9 mouse cellular contexts compared by ENCODE assay signal in genomic region chr11:52233043-52233653, GRCm38 (mm10). TPM values are rescaled to one million over a fixed set of nuclear protein-coding genes. Genes with fewer than 3 reads are reported as not detected.
DNase-seq lines count a peak whose midpoint lies in the region; ATAC-seq lines count a peak whose summit lies in the region.
"Had no signal": no experiment of that assay in that cellular context is flagged by ENCODE, and none has a peak within 500 bp of the region (broad histone marks: within the 10 kb centered on the region; RNA-seq: fewer than 3 reads in every experiment).

No protein-coding gene starts in this region.

- H3K27me3 ChIP-seq in kidney, embryonic 14.5 days (ENCODE audit: control insufficient read depth, insufficient read depth, low read length) = no peaks in the 10 kb centered on the region
- no peaks in the 10 kb centered on the region for H3K27me3 ChIP-seq in hindbrain, embryonic 15.5 days
- H3K27me3 ChIP-seq in midbrain, embryonic 15.5 days (replicated peaks) = no peaks in the 10 kb centered on the region
- H3K27me3 ChIP-seq: Patski had no signal

- H3K36me3 ChIP-seq in kidney, embryonic 14.5 days (ENCODE audit: control insufficient read depth, insufficient read depth, low read length) = peaks cover 20% of the 10 kb centered on the region
- peaks cover 10% of the 10 kb centered on the region for H3K36me3 ChIP-seq in hindbrain, embryonic 15.5 days
- peaks cover 10% of the 10 kb centered on the region; the same call in 1 of the 2 replicates for H3K36me3 ChIP-seq in midbrain, embryonic 15.5 days (replicated peaks)

- H3K9ac ChIP-seq in kidney, embryonic 14.5 days (ENCODE audit: low read depth, low read length) = peak overlapping the region; percentile 96
- H3K9ac ChIP-seq in hindbrain, embryonic 15.5 days = peak overlapping the region; percentile 79
- H3K9ac ChIP-seq in midbrain, embryonic 15.5 days = peak overlapping the region; percentile 94

- ATAC-seq in kidney, embryonic 14.5 days (ENCODE audit: low FRiP score, low TSS enrichment) = no peak
- ATAC-seq in hindbrain, embryonic 15.5 days (ENCODE audit: low FRiP score, low read depth) = no peak
- no peak for ATAC-seq in midbrain, embryonic 15.5 days (replicated peaks)
- ATAC-seq: Patski had no signal

- WGBS in kidney, embryonic 14.5 days = 17% methylated on average over 3 of the region's 3 CpGs
- 42% methylated on average over 3 of the region's 3 CpGs for WGBS in hindbrain, embryonic 15.5 days
- 31% methylated on average over 3 of the region's 3 CpGs for WGBS in midbrain, embryonic 15.5 days

- H3K4me1 ChIP-seq in kidney, embryonic 14.5 days (ENCODE audit: control insufficient read depth, insufficient read depth, low read length) = peaks cover 23% of the 10 kb centered on the region
- peaks cover 9% of the 10 kb centered on the region; the same call in 1 of the 2 replicates for H3K4me1 ChIP-seq in brown adipose tissue, adult 24 weeks (ENCODE audit: control insufficient read depth, insufficient read depth, insufficient read length, low read length)
- peaks cover 29% of the 10 kb centered on the region for H3K4me1 ChIP-seq in hindbrain, embryonic 15.5 days (replicated peaks)
- H3K4me1 ChIP-seq in midbrain, embryonic 15.5 days = peaks cover 31% of the 10 kb centered on the region

- no peaks in the 10 kb centered on the region for H3K9me3 ChIP-seq in kidney, embryonic 14.5 days (ENCODE audit: control insufficient read depth, low read length)
- no peaks in the 10 kb centered on the region for H3K9me3 ChIP-seq in hindbrain, embryonic 15.5 days
- no peaks in the 10 kb centered on the region for H3K9me3 ChIP-seq in midbrain, embryonic 15.5 days

- H3K27ac ChIP-seq in kidney, embryonic 14.5 days (ENCODE audit: low read depth, low read length) = no peak overlapping the region
- peak overlapping the region; percentile 47 for H3K27ac ChIP-seq in brown adipose tissue, adult 24 weeks (replicated peaks; ENCODE audit: low read depth, low read length)
- H3K27ac ChIP-seq in hindbrain, embryonic 15.5 days (replicated peaks) = no peak overlapping the region
- no peak overlapping the region for H3K27ac ChIP-seq in midbrain, embryonic 15.5 days

- no peak for DNase-seq in kidney, postnatal 25 days
- no peak for DNase-seq in frontal cortex, adult 2 months (ENCODE audit: extremely low spot score in 1 of 2, low spot score in 1 of 2)
- DNase-seq in gastrocnemius, adult 18-20 months (ENCODE audit: low spot score) = no peak
- DNase-seq in layer of hippocampus, postnatal 25 days (ENCODE audit: extremely low spot score in 1 of 2, low spot score in 1 of 2) = no peak

- H3K4me2 ChIP-seq in kidney, embryonic 14.5 days (replicated peaks; ENCODE audit: low read depth, low read length) = peak overlapping the region; percentile 71
- peak overlapping the region; percentile 65 for H3K4me2 ChIP-seq in hindbrain, embryonic 15.5 days
- peak overlapping the region; percentile 67 for H3K4me2 ChIP-seq in midbrain, embryonic 15.5 days

- H3K4me3 ChIP-seq in kidney, embryonic 14.5 days (ENCODE audit: low read length) = peak overlapping the region; percentile 91
- H3K4me3 ChIP-seq in brown adipose tissue, adult 24 weeks (ENCODE audit: insufficient read depth, low read depth, low read length) = peak overlapping the region; percentile 79
- H3K4me3 ChIP-seq in hindbrain, embryonic 15.5 days = peak overlapping the region; percentile 60
- peak overlapping the region; percentile 93 for H3K4me3 ChIP-seq in midbrain, embryonic 15.5 days

RNA-seq across cellular contexts. Expression of gene Skp1a, which starts 1.4 kb away (rescaled TPM):
- polyA plus RNA-seq in kidney, embryonic 14.5 days (2014; fragmentation: Nextera tagmentation; extraction: Ambion mirVana) = 843 and 964 TPM in 2 replicates
- 362 and 417 TPM in 2 replicates for polyA plus RNA-seq in brown adipose tissue, adult 24 weeks (2012; ENCODE audit: insufficient read depth, insufficient read length, missing spikeins)
- polyA plus RNA-seq in hindbrain, embryonic 15.5 days (2015; fragmentation: Nextera tagmentation; extraction: Ambion mirVana) = 975 and 989 TPM in 2 replicates
- polyA plus RNA-seq in midbrain, embryonic 15.5 days (2015; fragmentation: Nextera tagmentation; extraction: Ambion mirVana) = 905 and 933 TPM in 2 replicates
- polyA plus RNA-seq in frontal cortex, adult 2 months (2012; rRNA removed) = 335 and 372 TPM in 2 replicates
- 100 to 1,000 TPM; 289 to 291 TPM for total RNA-seq in gastrocnemius, adult 18-20 months (2021)
- 100 to 1,000 TPM; 448 to 507 TPM for total RNA-seq in layer of hippocampus, postnatal 25 days (2021)

RNA-seq across cellular contexts. Expression of gene Olfr1371, which starts 19.4 kb away (rescaled TPM):
- polyA plus RNA-seq in kidney, embryonic 14.5 days (2014; fragmentation: Nextera tagmentation; extraction: Ambion mirVana) = not detected in 2 replicates
- polyA plus RNA-seq in brown adipose tissue, adult 24 weeks (2012; ENCODE audit: insufficient read depth, insufficient read length, missing spikeins) = not detected in 2 replicates
- not detected in 2 replicates for polyA plus RNA-seq in hindbrain, embryonic 15.5 days (2015; fragmentation: Nextera tagmentation; extraction: Ambion mirVana)
- polyA plus RNA-seq in midbrain, embryonic 15.5 days (2015; fragmentation: Nextera tagmentation; extraction: Ambion mirVana) = not detected in 2 replicates
- not detected in 2 replicates for polyA plus RNA-seq in frontal cortex, adult 2 months (2012; rRNA removed)
- not detected for total RNA-seq in gastrocnemius, adult 18-20 months (2021)
- total RNA-seq in layer of hippocampus, postnatal 25 days (2021) = not detected
- polyA plus RNA-seq: Patski had no signal

RNA-seq across cellular contexts. Expression of gene Tcf7, which starts 49.7 kb away (rescaled TPM):
- polyA plus RNA-seq in kidney, embryonic 14.5 days (2014; fragmentation: Nextera tagmentation; extraction: Ambion mirVana) = 18.1 and 27.5 TPM in 2 replicates
- not detected in 2 replicates for polyA plus RNA-seq in brown adipose tissue, adult 24 weeks (2012; ENCODE audit: insufficient read depth, insufficient read length, missing spikeins)
- 5.2 and 5.8 TPM in 2 replicates for polyA plus RNA-seq in hindbrain, embryonic 15.5 days (2015; fragmentation: Nextera tagmentation; extraction: Ambion mirVana)
- polyA plus RNA-seq in midbrain, embryonic 15.5 days (2015; fragmentation: Nextera tagmentation; extraction: Ambion mirVana) = 5.1 and 5.5 TPM in 2 replicates
- 8.5 and 9.1 TPM in 2 replicates for polyA plus RNA-seq in frontal cortex, adult 2 months (2012; rRNA removed)
- total RNA-seq in gastrocnemius, adult 18-20 months (2021) = under 1 TPM; 0.23 to 0.50 TPM
- 1 to 10 TPM; 3.2 to 3.4 TPM for total RNA-seq in layer of hippocampus, postnatal 25 days (2021)
